Mouse (Mus musculus) ovary, postnatal 10 days (tissue): ENCODE measurements around the gene Zfhx3.

Experiments
- DNase-seq: peaks from one replicate; pipeline ENCODE4 v3.0.0; 2022; ENCODE audit warnings: low spot score

Gene Zfhx3

DNA sequence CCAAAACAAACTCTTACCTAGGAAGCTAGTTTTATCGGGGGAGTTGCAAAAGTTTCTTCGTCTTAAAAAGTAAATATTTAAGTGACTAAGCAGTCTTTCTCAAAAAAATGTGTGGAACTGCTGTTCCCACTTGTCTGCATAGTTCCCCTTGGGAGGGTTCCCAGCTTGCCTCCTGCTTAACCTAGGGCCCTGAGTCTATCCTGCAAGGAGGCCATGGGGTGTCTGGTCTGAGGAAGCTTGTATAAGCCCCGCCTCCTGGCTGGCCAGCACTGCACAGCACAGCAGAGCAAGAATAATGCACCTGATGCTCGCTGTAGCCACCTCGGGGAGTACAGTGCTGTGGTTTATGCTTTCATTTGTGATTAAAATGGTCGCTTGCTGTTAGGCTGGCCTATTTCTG is 775.6 kb downstream of the Zfhx3 start:
- no peak for DNase-seq

DNA sequence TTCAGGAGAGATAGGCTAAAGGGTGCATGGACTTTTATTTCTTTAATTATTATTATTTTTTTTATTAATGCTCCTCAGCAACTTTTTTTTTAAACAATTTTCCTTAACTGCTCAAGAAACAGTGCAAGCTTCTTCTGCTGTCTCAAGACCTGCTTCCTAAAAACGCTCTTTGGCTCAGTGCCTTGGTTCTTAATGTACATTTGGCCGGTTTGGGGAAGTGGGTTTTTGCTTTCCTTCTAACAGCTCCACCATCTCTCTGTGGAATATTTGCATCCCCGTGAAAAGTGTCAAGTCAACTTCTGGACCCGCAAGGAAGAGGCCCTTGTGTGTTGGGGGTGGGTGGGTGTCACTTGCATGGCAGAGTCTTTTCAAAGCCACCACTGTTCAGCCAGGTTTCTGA is 778.4 kb downstream of the Zfhx3 start:
- DNase-seq: no peak

DNA sequence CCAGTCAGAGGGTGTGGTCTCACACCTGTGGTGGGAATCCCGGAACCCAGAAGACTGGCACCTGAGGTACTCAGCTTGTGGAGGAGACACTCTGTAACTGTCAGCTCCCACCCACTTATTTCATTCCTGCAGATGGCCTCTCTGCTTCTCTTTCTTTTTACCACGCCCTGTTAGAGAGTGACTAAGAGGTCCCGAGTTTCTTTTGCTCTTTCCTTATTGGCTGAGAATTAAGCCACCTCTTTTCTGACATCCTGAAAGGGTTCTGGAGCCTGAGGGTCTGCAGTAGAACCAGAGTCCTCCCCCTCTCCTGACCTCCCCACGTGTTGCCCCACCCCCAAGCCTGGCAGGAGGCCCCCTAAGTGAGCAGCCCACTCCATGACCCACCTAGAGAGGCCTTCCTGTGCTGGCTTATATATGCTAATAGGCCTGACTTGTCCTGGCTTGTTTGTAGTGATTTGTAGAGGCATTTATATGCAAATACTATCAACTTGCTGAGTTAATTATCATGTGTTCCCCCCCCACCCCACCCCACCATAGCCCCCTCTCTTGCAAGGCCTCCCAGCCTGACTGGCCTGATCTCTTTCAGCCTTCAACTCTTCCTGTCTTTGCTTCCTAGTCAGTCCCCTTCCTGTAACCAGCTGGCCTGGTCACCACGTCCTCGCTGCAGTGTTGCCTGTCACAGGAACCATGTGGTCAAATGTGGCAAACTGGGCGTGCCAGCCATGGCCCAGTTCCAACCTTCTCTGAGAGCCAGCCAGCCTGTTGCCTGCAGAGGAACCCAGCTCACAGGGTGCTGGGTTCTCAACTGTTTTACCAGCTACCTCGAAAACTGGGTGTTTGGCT is 780.4 kb downstream of the Zfhx3 start:
- DNase-seq: no peak

DNA sequence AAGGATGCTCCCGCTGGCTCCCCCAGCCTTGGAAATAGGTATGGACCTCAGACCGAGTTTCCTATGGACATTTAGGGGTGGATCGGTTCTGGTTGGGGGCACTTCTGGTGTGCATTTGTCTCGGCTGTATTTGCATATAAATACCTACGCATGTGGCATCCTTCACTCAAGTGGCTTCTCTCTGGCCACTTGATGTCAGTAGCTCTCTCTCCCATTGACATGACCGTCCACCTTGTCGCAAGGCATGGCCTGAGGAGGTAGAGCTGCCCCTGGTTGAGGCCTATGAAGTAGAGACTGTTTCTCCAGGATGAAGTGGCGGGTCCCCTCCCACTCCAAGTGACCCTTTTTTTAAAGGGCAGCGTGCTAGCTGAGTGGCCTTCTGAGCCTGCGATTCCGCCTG is 781.2 kb downstream of the Zfhx3 start:
- no peak for DNase-seq

DNA sequence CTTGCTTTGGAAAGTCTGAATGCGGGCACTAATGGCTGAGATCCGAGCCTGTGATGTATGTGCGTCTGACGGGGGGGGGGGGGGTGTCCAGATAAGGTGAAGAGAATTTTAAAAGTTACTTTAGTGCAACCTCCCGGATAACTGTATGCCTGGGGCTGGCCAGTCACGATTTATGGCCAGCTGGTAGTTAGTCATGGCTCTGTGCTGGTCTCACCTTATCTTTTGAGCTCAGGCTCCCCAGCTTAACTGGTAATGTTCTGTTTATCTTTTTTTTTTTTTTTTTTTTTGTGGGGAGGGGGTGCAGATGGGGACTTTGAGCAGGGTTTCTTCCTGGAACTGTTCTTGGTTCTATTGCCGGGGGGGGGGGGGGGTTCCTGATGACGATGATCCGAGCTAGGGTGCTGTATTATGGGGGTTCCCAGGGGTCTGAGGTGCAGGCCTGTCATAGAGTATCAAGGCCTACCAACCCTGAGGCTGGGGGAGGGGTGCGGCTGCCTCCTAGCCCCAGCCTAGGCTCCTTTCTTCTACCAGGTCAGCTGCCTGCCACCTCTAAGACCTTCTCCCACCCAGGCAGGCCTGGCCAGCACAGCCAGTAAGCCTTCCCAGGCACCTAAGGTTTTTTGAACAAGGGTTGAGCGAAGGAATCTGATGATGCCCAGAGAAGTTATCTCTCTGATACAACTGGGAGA is 782.5 kb downstream of the Zfhx3 start:
- no peak for DNase-seq

DNA sequence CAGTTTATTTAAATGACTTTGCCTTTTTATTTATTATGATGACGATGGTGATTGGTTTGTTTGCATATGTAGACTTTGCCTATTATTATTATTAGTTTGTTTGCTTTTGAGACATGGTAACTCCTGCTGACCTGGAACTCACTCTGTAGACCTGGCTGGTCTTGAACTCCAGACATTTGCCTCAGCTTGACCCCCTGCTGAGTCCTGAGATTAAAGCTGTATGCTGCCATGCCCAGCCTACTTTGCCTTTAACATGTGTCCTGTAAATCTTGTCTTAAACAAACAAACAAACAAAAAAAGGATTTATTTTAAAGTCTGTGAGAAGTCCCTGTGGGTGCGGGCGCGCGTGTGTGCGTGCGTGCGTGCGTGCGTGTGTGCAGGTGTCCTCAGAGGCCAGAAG is 783.2 kb downstream of the Zfhx3 start:
- no peak for DNase-seq

DNA sequence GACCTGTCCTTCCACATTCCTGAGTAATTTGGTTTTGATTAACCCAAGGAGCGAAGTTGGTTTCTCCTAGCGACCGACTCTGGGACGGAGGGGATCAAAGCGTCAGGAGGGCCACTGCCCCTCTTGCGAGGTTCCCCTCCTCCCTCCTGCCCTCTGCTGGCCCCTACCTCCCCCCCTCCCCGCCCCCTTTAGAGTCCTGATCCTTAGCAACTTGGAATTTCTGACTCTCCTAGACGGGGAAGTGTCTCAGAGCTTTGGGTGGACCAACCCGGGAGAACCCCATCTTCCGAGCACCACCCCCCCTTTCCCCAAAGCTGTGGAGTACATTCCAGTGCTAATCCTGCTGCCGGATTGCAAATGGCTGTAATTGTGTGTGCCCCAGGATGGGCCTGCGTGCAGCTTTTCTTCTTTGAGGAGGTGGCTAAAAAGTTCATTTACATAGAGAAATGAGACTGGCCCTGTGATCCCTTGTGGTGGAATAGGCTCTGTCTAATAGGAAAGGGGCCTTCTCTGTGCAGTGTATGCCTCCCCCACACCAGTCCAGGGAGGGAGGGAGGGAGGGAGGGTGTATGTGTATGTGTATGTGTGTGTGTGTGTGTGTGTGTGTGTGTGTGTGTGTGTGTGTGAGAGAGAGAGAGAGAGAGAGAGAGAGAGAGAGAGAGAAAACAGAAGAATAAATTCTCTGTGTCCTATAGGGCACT is 784.2 kb downstream of the Zfhx3 start:
- DNase-seq: no peak

DNA sequence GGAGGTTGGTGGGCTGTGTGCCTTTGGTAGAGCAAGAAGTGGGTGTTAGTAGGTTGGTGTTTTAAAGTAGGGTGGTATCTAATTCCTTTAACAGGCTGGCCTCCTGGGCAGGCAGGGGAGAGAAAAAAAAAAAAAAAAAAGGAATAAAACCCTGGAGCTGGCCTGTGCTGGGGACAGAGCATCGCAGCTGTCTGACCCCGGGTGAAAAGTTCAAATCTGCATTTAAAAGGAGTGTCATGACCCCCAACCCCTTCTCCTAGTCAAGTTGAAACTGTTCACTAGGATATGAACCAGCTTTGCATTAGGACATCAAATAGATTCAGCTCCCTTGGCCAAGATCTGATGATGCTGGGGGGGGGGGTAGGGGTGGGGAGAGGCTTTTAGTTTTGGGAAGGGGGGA is 786.7 kb downstream of the Zfhx3 start:
- no peak for DNase-seq

DNA sequence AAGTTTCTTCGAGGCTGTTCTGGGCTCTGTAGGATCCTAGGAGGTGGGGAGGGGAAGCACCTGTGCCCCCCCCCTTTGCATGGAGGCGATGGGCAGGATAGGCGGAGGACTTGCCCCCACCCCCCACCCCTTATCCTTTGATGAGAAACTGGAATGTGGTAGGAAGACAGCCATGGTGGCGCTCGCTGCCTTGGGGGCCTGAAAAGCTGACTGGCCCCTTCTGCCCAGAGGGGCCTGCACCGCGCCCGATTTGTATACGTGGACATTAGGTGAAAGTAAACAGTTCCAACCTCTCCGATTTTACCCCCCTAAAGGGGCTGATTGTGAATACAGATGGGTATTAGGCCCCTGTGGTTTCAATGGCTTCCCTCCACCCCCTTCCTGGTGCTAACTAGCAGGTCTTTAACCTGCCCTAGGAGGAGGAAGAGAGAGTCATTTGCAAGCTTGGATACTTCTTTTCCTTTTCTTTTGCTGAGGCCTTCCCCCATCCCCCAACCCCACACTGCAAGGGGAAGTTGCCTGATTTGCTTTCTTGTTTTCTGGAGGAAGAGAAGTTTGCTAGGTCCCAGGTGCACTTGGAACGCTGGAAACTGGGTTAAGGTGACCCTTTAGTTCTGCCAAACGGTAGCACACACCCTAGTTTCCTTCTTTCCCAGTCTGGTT is 787.4 kb downstream of the Zfhx3 start:
- DNase-seq: no peak

DNA sequence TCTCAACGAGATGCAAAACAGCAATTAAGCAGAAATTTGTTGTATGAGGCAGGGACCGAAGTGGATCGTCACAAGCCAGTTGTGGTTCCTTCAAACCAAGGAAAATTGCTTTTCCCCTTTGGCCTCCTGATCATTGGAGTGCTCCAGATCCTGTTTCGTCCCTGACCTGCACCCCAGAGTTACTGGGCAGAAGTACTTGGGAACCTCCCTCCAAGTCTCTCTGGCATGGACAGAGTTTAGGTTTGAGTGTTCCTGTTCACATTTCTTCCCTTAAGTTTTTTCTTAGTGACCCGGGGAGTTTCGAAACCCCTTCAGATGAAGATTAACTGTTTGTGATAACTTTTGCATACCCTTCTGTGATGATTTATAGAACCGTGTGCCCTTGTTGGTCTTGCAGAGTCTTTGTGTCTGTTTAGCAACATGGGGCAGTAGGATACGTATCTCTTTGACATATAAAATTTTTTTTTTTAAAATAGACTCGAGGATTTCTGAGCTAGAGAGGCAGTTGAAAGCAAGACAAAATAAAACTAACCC is 788.5 kb downstream of the Zfhx3 start:
- DNase-seq: no peak

DNA sequence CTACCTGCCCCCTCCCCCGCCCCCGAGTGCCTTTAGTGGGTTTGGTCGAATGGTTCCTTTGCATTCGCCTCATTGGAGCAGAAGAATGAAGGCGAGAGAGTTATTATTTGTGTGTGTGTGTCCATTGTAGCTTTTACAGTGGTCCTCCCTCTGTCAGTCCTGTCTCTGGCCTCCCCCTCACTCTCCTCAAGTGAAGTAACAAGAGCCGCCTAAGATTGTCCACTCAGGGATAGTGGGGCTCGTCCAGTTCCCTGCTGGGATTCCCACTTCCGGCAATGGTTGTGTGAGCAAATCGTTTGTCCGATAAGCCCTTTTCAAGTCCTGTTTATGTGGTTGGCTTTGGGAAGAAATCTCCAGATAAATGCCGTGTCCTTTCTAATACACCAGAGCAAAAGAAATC is 790.1 kb downstream of the Zfhx3 start:
- DNase-seq: no peak

DNA sequence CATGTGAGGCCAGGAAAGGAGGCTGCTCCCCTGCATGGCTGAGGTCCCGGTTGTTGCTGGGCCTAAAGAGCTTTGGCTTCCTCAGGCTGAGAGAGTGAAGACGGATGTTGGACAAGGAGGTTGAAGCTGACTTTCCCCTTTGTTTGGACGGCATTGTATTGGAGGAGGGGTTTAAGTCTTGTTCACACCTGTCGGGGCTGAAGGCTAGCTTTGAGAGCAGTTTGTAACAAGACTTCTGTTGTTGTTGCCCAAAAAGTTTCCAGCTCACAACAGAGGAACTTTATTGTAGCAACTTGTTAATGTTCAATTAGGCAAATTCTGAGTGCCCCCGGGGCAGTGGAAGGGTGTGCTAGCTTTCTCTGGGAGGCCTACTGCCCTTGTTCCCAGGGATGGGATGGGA is 790.9 kb downstream of the Zfhx3 start:
- no peak for DNase-seq

DNA sequence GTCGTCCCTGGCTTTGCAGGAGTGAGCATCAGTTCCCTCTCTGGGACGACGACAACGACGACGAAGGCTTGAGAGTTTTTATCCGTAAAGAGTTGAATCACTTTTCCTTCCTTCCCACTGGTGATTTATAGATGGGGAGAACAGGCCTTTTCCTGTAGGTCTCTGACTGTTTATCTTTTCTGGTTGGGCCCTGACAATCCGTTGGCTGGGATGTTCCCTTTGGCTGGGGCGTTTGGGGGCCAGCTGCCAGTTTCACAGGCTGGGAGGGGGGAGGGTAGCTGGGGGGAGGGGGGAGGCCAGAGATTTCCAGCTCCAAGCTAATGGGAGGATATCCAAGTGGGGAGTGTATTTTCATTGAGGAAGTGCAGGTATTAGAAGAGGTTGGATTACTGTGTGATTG is 794.0 kb downstream of the Zfhx3 start:
- DNase-seq: no peak

DNA sequence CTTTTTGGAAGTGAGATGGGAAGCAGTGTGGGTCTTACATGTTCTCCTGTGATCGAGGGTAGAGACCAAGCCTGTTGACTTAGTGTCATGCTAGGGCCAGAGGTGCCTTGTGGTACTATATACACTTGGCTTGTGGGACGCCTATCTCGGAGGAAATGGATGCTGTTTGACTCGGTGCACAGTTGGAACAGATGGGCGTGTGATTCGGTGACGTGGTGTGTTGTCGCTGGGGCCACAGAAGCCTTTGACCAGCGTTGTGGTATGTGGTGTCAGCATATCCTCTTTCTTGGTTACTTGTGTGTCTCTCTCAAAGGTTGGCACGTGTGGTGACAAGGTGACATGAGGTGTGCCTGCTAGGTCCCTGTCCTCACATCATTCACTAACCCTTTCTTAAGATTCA is 795.7 kb downstream of the Zfhx3 start:
- no peak for DNase-seq

DNA sequence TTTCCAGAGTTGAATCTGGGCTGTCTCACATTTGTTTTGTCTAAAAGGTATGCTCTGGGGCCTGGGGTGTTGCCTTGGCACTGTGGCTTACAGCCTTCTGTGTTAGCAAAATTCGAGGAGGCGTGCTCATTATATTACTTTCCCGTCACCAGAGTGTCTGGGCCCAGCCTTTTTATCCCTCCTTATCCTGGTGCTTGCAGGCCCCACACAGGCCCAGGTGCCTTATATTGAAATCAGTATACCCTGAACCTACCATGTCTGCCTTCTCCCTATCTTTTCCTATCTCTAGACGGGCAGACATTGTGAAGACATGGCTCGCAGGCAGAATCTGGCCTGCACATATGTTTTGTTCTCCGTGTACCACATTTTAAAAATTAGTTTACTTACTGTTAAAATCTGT is 797.1 kb downstream of the Zfhx3 start:
- no peak for DNase-seq

DNA sequence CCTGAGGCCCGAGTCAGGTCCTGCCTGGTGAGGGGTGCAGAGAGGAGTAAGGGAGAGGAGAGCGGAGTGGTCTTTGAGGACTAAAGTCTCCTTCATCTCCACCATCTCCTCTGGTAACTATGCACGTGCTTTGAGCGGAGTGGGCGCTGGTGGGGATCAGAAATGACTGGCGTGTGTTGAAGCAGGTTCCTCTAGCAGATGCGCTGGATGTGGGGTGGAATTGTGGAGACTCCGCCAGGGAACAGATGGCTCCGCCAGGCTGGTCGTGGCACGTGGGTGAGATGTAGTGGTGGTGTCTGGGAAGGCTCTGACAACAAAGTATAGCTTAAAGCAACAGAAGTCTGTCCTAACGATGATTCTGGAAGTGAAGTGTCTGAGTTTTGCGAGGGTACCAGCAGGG is 798.0 kb downstream of the Zfhx3 start:
- DNase-seq: no peak

DNA sequence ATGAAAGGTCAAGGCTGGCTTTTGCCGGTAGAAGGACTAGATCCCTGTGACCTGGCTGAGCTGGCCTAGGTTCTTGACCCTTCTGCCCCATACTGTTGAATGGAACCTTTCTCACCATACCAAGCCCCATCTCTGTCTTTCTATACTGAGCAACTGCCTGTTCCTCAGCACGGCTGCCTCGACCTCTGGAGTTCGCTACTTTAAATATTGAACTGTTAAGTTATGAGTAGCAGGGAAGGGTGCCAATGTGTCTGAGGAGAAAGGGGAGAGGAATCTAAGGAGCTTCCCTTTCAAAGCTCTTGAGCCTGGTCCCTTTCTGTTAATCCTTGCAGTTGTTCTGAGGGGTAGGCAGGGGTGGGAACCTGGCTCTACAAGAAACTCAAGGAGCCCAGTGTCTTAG is 799.2 kb downstream of the Zfhx3 start:
- no peak for DNase-seq

DNA sequence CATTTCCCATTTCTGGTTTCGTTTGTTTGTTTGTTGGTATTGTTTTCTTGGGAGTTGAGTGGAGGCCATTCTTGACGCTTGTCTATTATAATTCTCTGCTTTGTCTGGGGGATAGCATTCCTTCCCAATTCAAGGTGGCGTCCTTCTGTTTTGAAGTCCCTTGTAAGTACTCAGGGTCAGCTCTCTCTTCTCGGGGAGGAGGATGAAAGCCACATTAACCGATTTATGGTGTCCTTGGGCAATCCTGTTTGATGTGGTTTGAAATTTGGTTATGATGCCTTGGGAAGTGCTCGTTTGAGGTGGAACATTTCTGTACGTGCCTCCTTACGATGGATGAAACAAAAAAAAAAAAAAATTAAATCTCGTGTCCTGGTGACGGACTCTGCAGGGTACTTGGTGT is 800.0 kb downstream of the Zfhx3 start:
- DNase-seq: no peak

DNA sequence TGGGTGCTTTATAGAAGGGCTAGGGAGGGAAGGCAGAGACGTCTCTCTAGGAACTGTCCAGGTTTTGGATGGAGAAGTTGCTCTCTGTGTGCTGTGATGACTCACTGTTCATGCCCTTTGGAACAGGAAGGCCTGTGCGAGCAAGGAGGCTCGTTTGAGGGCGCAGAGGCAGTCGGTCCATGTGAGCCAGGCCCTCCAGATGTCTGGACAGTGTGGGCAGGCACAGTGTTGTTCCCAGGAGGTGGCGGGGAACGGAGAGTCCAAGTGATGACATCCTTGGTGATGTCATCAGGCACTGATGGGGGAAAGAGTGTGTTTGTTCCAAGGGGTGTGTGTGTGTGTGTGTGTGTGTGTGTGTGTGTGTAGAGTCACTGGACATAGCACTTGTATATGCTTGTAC is 800.8 kb downstream of the Zfhx3 start:
- DNase-seq: no peak

DNA sequence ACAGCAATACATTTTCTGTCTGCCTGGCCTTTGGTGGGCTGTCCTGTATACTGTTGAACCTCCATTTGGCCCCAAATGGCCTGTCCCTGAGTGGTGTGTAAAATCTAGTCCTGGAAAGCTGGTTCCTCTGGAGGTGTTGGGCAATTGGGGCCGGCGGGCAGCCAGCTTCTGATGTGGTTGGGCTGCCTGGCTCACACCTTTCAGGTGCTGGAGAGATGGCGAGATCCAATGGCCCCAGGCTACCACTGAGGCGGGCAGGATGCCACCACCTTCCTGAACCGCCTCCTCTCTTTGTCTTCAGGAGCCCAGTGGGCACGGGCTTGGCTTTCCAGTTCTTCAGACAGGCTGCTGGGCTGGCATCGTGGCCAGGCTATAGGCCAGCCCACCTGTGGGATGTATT is 803.1 kb downstream of the Zfhx3 start:
- no peak for DNase-seq

DNA sequence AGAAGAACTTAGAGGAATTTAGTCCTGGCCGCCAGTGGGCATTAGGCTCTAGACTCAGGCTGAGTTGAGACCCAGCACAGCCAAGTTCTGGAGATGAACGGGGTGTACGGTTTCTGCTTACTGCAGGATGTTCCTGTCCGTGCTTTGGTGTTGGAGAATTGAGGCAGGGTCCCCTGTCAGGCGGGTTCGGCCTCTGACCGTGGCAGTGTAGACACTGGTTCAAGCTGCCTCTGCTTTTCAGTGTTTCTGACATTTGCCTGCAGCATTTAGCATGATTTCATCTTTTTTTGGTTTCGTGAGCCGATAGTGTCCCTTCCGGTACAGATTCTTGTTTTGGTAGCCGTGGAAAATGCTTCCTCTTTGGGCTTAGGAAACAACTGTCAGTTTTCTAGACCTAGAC is 805.7 kb downstream of the Zfhx3 start:
- DNase-seq: no peak

DNA sequence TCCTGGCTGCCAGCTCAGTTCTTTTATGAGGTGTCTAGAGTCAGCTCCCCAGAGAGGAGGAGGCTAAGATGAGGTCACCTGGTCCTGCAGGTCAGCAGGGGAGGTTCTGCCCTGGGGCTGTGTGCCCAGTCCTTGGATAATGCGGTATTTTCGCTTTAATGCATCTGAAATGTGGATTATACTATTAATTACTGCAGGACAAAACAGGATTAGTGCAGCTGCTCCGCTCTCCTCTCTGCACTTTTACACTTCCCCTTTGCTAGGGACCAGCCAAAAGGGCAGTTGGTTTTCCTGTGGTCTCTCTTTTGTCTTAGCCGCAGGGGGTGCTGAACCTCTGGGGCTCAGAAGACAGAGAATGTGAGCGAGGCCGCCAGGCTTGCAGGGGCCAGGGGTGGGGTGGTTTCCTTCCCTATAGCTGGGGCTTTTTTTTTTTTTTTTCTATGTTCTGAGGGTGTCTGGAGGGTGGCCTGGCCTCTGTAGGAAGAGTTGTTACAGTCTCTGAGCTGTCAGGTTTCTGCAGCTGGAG is 806.5 kb downstream of the Zfhx3 start:
- DNase-seq: no peak
